ENCODE assay signal across 1 mouse cellular context in genomic region chr7:105641936-105642335, GRCm38 (mm10).
TF ChIP-seq lines count a peak whose summit lies in the region.

No protein-coding gene starts in this region.

TF ChIP-seq in MEL, 35 proteins besides CTCF, POLR2A, EP300 and RAD21 (continued from another document):
- TF ChIP-seq MXI1 (IDR thresholded peaks at IDR 0.05; ENCODE audit: low read depth, low read length): no peak
- no peak for TF ChIP-seq MAFK (IDR thresholded peaks at IDR 0.05; ENCODE audit: borderline replicate concordance, low read depth, low read length)
- TF ChIP-seq POLR2AphosphoS5 (IDR thresholded peaks at IDR 0.05; ENCODE audit: borderline replicate concordance, low read depth, low read length): no peak
- TF ChIP-seq USF1 (IDR thresholded peaks at IDR 0.05; ENCODE audit: low read depth, low read length): no peak
- TF ChIP-seq USF2 (IDR thresholded peaks at IDR 0.05; ENCODE audit: borderline replicate concordance in 1 of 2, insufficient read depth in 1 of 2, low read depth in 1 of 2, low read length in 2 of 2): no peak
- no peak for TF ChIP-seq ZNF384 (IDR thresholded peaks at IDR 0.05; ENCODE audit: low read depth, low read length)
